Mouse (Mus musculus) liver, embryonic 13.5 days (tissue): ENCODE measurements around the gene Ptpn13. TPM values are rescaled to one million over a fixed set of nuclear protein-coding genes. Genes with fewer than 3 reads are reported as not detected.

ENCODE experiments used
- ATAC-seq: fragments of 200-750 bp; cut with Nextera tagmentation; 2 replicates; pipeline ENCODE4 v1.8.0; 2017; ENCODE audit warnings: low read depth, mild to moderate bottlenecking, moderate number of reproducible peaks, moderate library complexity
- DNase-seq: peaks from one replicate; pipeline ENCODE4 v3.0.0; 2022
- H3K27ac ChIP-seq: fragments of 300-500 bp; sonication (generic); 2 replicates; pipeline ENCODE4 v1.5.1; 2015; ENCODE audit warnings: moderate library complexity, mild to moderate bottlenecking, inconsistent platforms
- H3K27me3 ChIP-seq: fragments of 300-500 bp; sonication (generic); 2 replicates; pipeline ENCODE4 v1.6.1; 2015; ENCODE audit warnings: mild to moderate bottlenecking, inconsistent platforms
- H3K36me3 ChIP-seq: fragments of 300-500 bp; sonication (generic); 2 replicates; pipeline ENCODE4 v1.6.1; 2015; ENCODE audit warnings: mild to moderate bottlenecking, inconsistent platforms
- H3K4me1 ChIP-seq: fragments of 300-500 bp; sonication (generic); replicated peaks from 2 replicates; pipeline ENCODE4 v1.6.1; 2015; ENCODE audit warnings: inconsistent platforms
- H3K4me2 ChIP-seq: fragments of 300-500 bp; sonication (generic); 2 replicates; pipeline ENCODE4 v1.6.1; 2015; ENCODE audit warnings: inconsistent platforms, mild to moderate bottlenecking, moderate library complexity
- H3K4me3 ChIP-seq: fragments of 300-500 bp; sonication (generic); replicated peaks from 2 replicates; pipeline ENCODE4 v1.5.1; 2015; ENCODE audit warnings: mild to moderate bottlenecking, inconsistent platforms
- H3K9ac ChIP-seq: fragments of 300-500 bp; sonication (generic); 2 replicates; pipeline ENCODE4 v1.6.1; 2015; ENCODE audit warnings: mild to moderate bottlenecking, inconsistent platforms
- H3K9me3 ChIP-seq: fragments of 300-500 bp; sonication (generic); replicated peaks from 2 replicates; pipeline ENCODE4 v1.6.1; 2016; ENCODE audit warnings: inconsistent platforms
- whole genome bisulfite sequencing: fragments of 180-500 bp; shearing (Covaris S2); methylation state at CpG from one replicate; pipeline ENCODE4 v1.1.7; 2015; ENCODE audit not compliant: insufficient replicate concordance; 5-methylcytosine and 5-hydroxymethylcytosine counted together
- polyA plus RNA-seq: library from polyadenylated mRNA; unstranded; fragments of >200 nt; fragmentation: Nextera tagmentation; extraction: Ambion mirVana; gene quantifications from 2 replicates; pipeline ENCODE4 v1.2.1, GENCODE M21; 2015

The Ptpn13 gene
- polyA plus RNA-seq, 1 experiment from 2014 or later, result 0.99 TPM

- Histone ChIP-seq H3K27ac (no peak overlapping the region), H3K27me3 (no peaks in the 10 kb centered on the region), H3K36me3 (no peaks in the 10 kb centered on the region), H3K9me3 (no peaks in the 10 kb centered on the region), H3K9ac (no peak overlapping the region), H3K4me2 (no peak overlapping the region), H3K4me1 (no peaks in the 10 kb centered on the region), H3K4me3 (no peak overlapping the region)
- no peak for ATAC-seq
- no peak for DNase-seq
- 76% methylated on average over 9 of the region's 9 CpGs for WGBS
These were observed 135.6 kb downstream of the Ptpn13 start for GRCm38 (mm10) chr5:103560546-103560945.

- Histone ChIP-seq H3K27ac (no peak overlapping the region), H3K9me3 (no peaks in the 10 kb centered on the region), H3K4me3 (no peak overlapping the region), H3K4me2 (no peak overlapping the region), H3K27me3 (no peaks in the 10 kb centered on the region), H3K9ac (no peak overlapping the region), H3K36me3 (no peaks in the 10 kb centered on the region), H3K4me1 (no peaks in the 10 kb centered on the region)
- no peak for ATAC-seq
- 71% methylated on average over 4 of the region's 4 CpGs for WGBS
- DNase-seq, result no peak
These were observed 143.0 kb downstream of the Ptpn13 start for GRCm38 (mm10) chr5:103568034-103568433.

- no peaks in the 10 kb centered on the region for H3K4me1 ChIP-seq
- H3K27me3 ChIP-seq, result no peaks in the 10 kb centered on the region
- no peak for ATAC-seq
- H3K9me3 ChIP-seq, result no peaks in the 10 kb centered on the region
- H3K4me3 ChIP-seq, result no peak overlapping the region
- H3K27ac ChIP-seq, result no peak overlapping the region
- H3K36me3 ChIP-seq, result no peaks in the 10 kb centered on the region
- WGBS, result 70% methylated on average over 9 of the region's 9 CpGs
- no peak for DNase-seq
- no peak overlapping the region for H3K4me2 ChIP-seq
- no peak overlapping the region for H3K9ac ChIP-seq
These were observed 144.5 kb downstream of the Ptpn13 start for GRCm38 (mm10) chr5:103569446-103569845.

GRCm38 (mm10) chr5:103579680-103580420, 154.9 kb downstream of the Ptpn13 start:
- H3K4me3 ChIP-seq, result no peak overlapping the region
- no peak overlapping the region for H3K9ac ChIP-seq
- H3K27me3 ChIP-seq, result no peaks in the 10 kb centered on the region
- H3K4me1 ChIP-seq, result no peaks in the 10 kb centered on the region
- DNase-seq (no peak), ATAC-seq (0 out of 2 replicates have a peak, but pooled peaks have one; percentile 50)
- H3K4me2 ChIP-seq, result no peak overlapping the region
- WGBS, result 59% methylated on average over 11 of the region's 11 CpGs
- H3K36me3 ChIP-seq, result no peaks in the 10 kb centered on the region
- H3K9me3 ChIP-seq, result no peaks in the 10 kb centered on the region
- H3K27ac ChIP-seq, result no peak overlapping the region

- no peak for DNase-seq
- Histone ChIP-seq H3K27ac (no peak overlapping the region), H3K9ac (no peak overlapping the region), H3K27me3 (no peaks in the 10 kb centered on the region), H3K9me3 (no peaks in the 10 kb centered on the region), H3K36me3 (no peaks in the 10 kb centered on the region), H3K4me3 (no peak overlapping the region), H3K4me1 (no peaks in the 10 kb centered on the region), H3K4me2 (no peak overlapping the region)
- no peak for ATAC-seq
- WGBS, result 69% methylated on average over 7 of the region's 7 CpGs
These were observed 162.2 kb downstream of the Ptpn13 start for GRCm38 (mm10) chr5:103587219-103587618.

GRCm38 (mm10) chr5:103591846-103592245, 166.9 kb downstream of the Ptpn13 start:
- ATAC-seq (no peak), DNase-seq (no peak)
- Histone ChIP-seq H3K4me2 (no peak overlapping the region), H3K4me1 (no peaks in the 10 kb centered on the region; the same call in 1 of the 2 replicates), H3K9ac (no peak overlapping the region), H3K4me3 (no peak overlapping the region), H3K9me3 (no peaks in the 10 kb centered on the region), H3K27me3 (no peaks in the 10 kb centered on the region), H3K27ac (no peak overlapping the region), H3K36me3 (no peaks in the 10 kb centered on the region)
- WGBS, result 72% methylated on average over 7 of the region's 7 CpGs

GRCm38 (mm10) chr5:103592706-103593105, 167.7 kb downstream of the Ptpn13 start:
- Histone ChIP-seq H3K4me3 (no peak overlapping the region), H3K36me3 (no peaks in the 10 kb centered on the region), H3K27me3 (no peaks in the 10 kb centered on the region), H3K9me3 (no peaks in the 10 kb centered on the region), H3K4me2 (no peak overlapping the region), H3K4me1 (no peaks in the 10 kb centered on the region; the same call in 1 of the 2 replicates), H3K9ac (no peak overlapping the region), H3K27ac (no peak overlapping the region)
- DNase-seq (no peak), ATAC-seq (no peak)
- WGBS, result 57% methylated on average over 8 of the region's 8 CpGs

DNA sequence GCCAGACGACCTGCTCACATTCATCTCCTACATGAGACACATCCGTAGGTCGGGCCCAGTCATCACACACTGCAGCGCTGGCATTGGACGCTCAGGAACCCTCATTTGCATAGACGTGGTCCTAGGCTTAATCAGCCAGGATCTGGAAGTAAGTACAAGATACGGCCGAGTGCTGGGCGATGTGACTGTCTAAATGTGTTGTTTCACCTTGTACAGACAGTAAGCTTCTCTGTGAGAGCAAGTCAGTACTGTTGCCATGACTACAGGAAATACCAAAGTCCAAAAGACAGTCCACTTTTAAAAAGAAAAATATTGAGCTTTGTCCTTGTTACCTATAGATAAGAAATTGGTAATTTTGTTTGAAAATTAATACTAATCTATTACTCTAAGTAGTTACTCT, 168.6 kb downstream of the Ptpn13 start:
- Histone ChIP-seq H3K9me3 (no peaks in the 10 kb centered on the region), H3K36me3 (no peaks in the 10 kb centered on the region), H3K27ac (no peak overlapping the region), H3K4me3 (no peak overlapping the region), H3K9ac (no peak overlapping the region), H3K4me1 (no peaks in the 10 kb centered on the region; the same call in 1 of the 2 replicates), H3K27me3 (no peaks in the 10 kb centered on the region), H3K4me2 (no peak overlapping the region)
- 72% methylated on average over 9 of the region's 9 CpGs for WGBS
- no peak for ATAC-seq
- no peak for DNase-seq

DNA sequence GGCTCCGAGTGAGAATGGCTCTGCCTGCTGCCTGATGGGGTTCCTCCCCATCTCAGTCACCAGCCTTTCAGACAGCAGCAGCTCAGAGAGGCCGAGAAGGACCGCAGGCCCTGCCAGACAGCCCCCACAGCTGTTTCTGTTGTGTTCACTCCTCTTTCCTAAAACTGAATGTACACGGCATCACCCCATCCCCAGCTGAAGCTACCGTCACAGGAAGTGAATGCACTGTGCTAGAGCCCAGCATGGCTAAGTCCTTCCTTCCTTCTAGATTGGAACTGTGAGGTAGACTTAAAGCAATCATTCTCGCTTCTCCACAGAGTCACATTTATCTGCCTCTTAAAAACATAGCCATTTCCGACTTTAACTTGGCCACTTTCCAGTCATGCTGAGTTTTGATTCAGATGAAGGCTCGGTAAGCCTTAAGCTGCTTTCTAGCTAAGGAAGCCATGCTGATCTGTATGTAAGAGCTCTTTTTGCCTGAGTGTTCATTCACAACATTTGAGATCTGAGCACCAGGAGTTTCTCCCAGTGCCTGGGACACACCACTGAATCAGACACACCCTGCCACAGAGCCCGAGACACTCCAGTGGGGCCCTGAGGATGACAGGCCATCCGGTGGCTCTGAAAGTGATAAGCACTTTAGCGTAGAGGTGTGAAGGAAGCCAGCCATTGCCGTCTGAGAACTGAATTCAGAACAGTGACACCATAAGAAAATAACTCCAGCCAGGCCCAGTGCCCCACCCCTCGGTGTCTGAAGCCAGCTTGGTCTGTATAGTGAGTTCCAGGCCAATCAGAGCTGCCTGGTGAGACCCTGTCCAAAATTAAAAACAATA, 170.6 kb downstream of the Ptpn13 start:
- WGBS, result 38% methylated on average over 13 of the region's 13 CpGs
- DNase-seq (no peak), ATAC-seq (no peak)
- Histone ChIP-seq H3K9ac (no peak overlapping the region), H3K27ac (no peak overlapping the region), H3K27me3 (no peaks in the 10 kb centered on the region), H3K4me2 (no peak overlapping the region), H3K9me3 (no peaks in the 10 kb centered on the region), H3K4me3 (no peak overlapping the region), H3K4me1 (no peaks in the 10 kb centered on the region; the same call in 1 of the 2 replicates), H3K36me3 (no peaks in the 10 kb centered on the region)

DNA sequence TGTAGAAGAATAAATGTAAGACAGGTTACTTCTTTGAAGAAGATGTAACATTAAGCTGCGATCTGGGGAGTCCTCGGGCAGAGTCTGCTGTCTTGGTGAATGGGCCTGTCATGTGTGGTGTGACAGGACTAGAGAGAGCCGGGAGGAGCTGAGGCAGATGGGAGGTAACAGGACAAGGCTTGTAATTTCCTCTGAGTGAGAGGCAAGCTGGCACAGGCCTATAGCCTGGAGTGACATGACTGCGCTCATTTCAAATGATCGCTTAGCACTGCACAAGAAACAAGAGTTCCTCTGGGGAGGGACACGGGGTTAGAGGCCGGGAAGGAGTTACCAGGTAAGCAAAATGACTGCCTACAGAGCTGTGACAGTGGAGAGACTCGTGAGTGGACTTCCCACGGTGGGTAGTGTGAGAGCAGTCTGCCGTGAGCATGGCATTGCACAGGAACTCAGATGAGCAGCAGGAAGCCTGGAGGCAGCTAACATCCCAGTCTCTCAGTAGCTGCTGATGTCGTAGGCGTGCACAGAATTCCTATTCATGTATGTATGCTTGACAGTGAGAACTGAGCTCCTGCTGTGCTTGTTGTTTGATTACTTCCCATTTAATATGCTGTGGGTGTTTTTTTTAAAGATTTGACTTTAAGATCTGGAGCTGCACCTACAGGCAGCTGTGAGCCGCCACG, 171.6 kb downstream of the Ptpn13 start:
- Histone ChIP-seq H3K36me3 (no peaks in the 10 kb centered on the region), H3K9me3 (no peaks in the 10 kb centered on the region), H3K4me1 (no peaks in the 10 kb centered on the region; the same call in 1 of the 2 replicates), H3K27me3 (no peaks in the 10 kb centered on the region), H3K4me3 (no peak overlapping the region), H3K27ac (no peak overlapping the region), H3K9ac (no peak overlapping the region), H3K4me2 (no peak overlapping the region)
- no peak for ATAC-seq
- DNase-seq, result no peak
- WGBS, result 73% methylated on average over 14 of the region's 14 CpGs

DNA sequence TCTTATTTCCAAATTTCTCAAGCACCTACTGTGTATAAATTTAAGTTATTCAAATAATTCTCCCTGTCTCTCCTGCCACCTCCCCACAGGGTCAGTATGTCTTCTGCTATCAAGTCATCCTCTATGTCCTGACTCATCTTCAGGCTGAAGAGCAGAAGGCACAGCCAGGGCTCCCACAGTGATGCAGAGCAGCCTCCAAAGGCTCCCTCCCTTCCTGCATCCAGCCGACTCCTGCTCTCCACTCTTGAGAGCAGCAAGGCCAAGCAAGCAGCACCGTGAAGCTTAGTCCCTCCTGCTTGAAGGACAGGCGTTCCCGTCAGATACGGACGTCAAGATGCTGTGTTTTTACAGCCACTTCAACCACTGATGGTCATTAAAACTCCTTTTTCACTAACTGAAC, 172.6 kb downstream of the Ptpn13 start:
- no peak overlapping the region for H3K4me2 ChIP-seq
- WGBS, result 61% methylated on average over 6 of the region's 6 CpGs
- no peaks in the 10 kb centered on the region for H3K27me3 ChIP-seq
- ATAC-seq (no peak), DNase-seq (no peak)
- H3K27ac ChIP-seq, result no peak overlapping the region
- H3K9ac ChIP-seq, result no peak overlapping the region
- H3K4me1 ChIP-seq, result no peaks in the 10 kb centered on the region; the same call in 1 of the 2 replicates
- no peak overlapping the region for H3K4me3 ChIP-seq
- no peaks in the 10 kb centered on the region for H3K9me3 ChIP-seq
- H3K36me3 ChIP-seq, result no peaks in the 10 kb centered on the region
